Mouse (Mus musculus): ENCODE measurements around the gene Col12a1.

GRCm38 (mm10) chr9:79718481-79719370, at the start of gene Col12a1:
- TF ChIP-seq POLR2A (IDR thresholded peaks at IDR 0.05; ENCODE audit: borderline replicate concordance, extremely low read depth, low read depth, low read length) = no peak
- TF ChIP-seq CTCF (IDR thresholded peaks at IDR 0.05; ENCODE audit: insufficient read depth, low read length) = no peak
